ENCODE assay signal across 8 mouse cellular contexts in genomic region chrX:134333280-134333679, GRCm38 (mm10). TPM values are rescaled to one million over a fixed set of nuclear protein-coding genes. Genes with fewer than 3 reads are reported as not detected.
A peak's percentile ranks its signal among the peaks of the same experiment; 100 is the strongest.
DNase-seq lines count a peak whose midpoint lies in the region; ATAC-seq lines count a peak whose summit lies in the region.

No protein-coding gene starts in this region.

- H3K4me1 ChIP-seq in midbrain, embryonic 16.5 days (ENCODE audit: control insufficient read depth, insufficient read depth, low read length), result no peaks in the 10 kb centered on the region
- H3K4me1 ChIP-seq in forebrain, embryonic 12.5 days, result no peaks in the 10 kb centered on the region

- no peaks in the 10 kb centered on the region for H3K9me3 ChIP-seq in midbrain, embryonic 16.5 days (replicated peaks; ENCODE audit: control insufficient read depth, low read length, poor library complexity, severe bottlenecking)
- H3K9me3 ChIP-seq in forebrain, embryonic 12.5 days, result no peaks in the 10 kb centered on the region

- peak; percentile 18 for DNase-seq in heart, postnatal 4 days
- no peak for DNase-seq in heart, adult 9 months (ENCODE audit: low spot score in 2 of 2)
- DNase-seq in right cerebral cortex, postnatal 4 days, result peak; percentile 64
- no peak for DNase-seq in right cerebral cortex, adult 18-20 months
- DNase-seq in embryo, embryonic 10.5 days (ENCODE audit: low spot score), result peak; percentile 18
- peak; percentile 3 for DNase-seq in mesoderm, embryonic 11.5 days (ENCODE audit: low read depth, low spot score)

- H3K4me2 ChIP-seq in midbrain, embryonic 16.5 days (ENCODE audit: low read length), result no peak overlapping the region
- H3K4me2 ChIP-seq in forebrain, embryonic 12.5 days, result no peak overlapping the region

- H3K9ac ChIP-seq in midbrain, embryonic 16.5 days (ENCODE audit: low read depth, low read length), result no peak overlapping the region
- no peak overlapping the region for H3K9ac ChIP-seq in forebrain, embryonic 12.5 days

- H3K4me3 ChIP-seq in midbrain, embryonic 16.5 days (ENCODE audit: low read depth, low read length), result no peak overlapping the region
- no peak overlapping the region for H3K4me3 ChIP-seq in forebrain, embryonic 12.5 days (replicated peaks)

- 87% methylated on average over 2 of the region's 2 CpGs for WGBS in midbrain, embryonic 16.5 days
- WGBS in forebrain, embryonic 12.5 days, result 90% methylated on average over 2 of the region's 2 CpGs

- H3K27me3 ChIP-seq in midbrain, embryonic 16.5 days (ENCODE audit: control insufficient read depth, insufficient read depth, low read depth, low read length), result no peaks in the 10 kb centered on the region
- H3K27me3 ChIP-seq in forebrain, embryonic 12.5 days, result no peaks in the 10 kb centered on the region

- H3K36me3 ChIP-seq in midbrain, embryonic 16.5 days (ENCODE audit: control insufficient read depth, insufficient read depth, low read length), result no peaks in the 10 kb centered on the region
- H3K36me3 ChIP-seq in forebrain, embryonic 12.5 days (replicated peaks), result peaks cover 8% of the 10 kb centered on the region

- no peak overlapping the region for H3K27ac ChIP-seq in midbrain, embryonic 16.5 days (ENCODE audit: low read length)
- no peak overlapping the region for H3K27ac ChIP-seq in forebrain, embryonic 12.5 days

- ATAC-seq in midbrain, embryonic 16.5 days, result no peak
- no peak for ATAC-seq in forebrain, embryonic 12.5 days (ENCODE audit: low FRiP score)

RNA-seq across cellular contexts. Expression of gene Cenpi, which starts 25.4 kb away (rescaled TPM):
- 10 to 100 TPM; 15.7 to 17.1 TPM for total RNA-seq in heart, postnatal 4 days (2021)
- polyA plus RNA-seq in midbrain, embryonic 16.5 days (2015; fragmentation: Nextera tagmentation; extraction: Ambion mirVana), result 3.9 and 6.1 TPM in 2 replicates
- 26.2 and 28.8 TPM in 2 replicates for polyA plus RNA-seq in forebrain, embryonic 12.5 days (2016; fragmentation: Nextera tagmentation; extraction: Ambion mirVana)

RNA-seq across cellular contexts. Expression of gene Tmem35a, which starts 38.3 kb away (rescaled TPM):
- 10 to 100 TPM; 15.5 to 17.0 TPM for total RNA-seq in heart, postnatal 4 days (2021)
- polyA plus RNA-seq in midbrain, embryonic 16.5 days (2015; fragmentation: Nextera tagmentation; extraction: Ambion mirVana), result 126 TPM in 2 replicates
- 45.5 and 45.6 TPM in 2 replicates for polyA plus RNA-seq in forebrain, embryonic 12.5 days (2016; fragmentation: Nextera tagmentation; extraction: Ambion mirVana)

RNA-seq across cellular contexts. Expression of gene Trmt2b, which starts 56.5 kb away (rescaled TPM):
- 10 to 100 TPM; 43.0 to 51.6 TPM for total RNA-seq in heart, postnatal 4 days (2021)
- 4.7 TPM in 2 replicates for polyA plus RNA-seq in midbrain, embryonic 16.5 days (2015; fragmentation: Nextera tagmentation; extraction: Ambion mirVana)
- polyA plus RNA-seq in forebrain, embryonic 12.5 days (2016; fragmentation: Nextera tagmentation; extraction: Ambion mirVana), result 8.3 and 9.3 TPM in 2 replicates

Comparison
In these comparisons a context has a peak if more than half of its experiments do, and no peak if none do; other contexts are left out.
1. DNase-seq: peak in heart, postnatal 4 days (single experiment), right cerebral cortex, postnatal 4 days (single experiment), embryo, embryonic 10.5 days (single experiment) and mesoderm, embryonic 11.5 days (single experiment); none in heart, adult 9 months (0 of 2) and right cerebral cortex, adult 18-20 months (single experiment).